Mouse (Mus musculus) gastrocnemius, adult 18-20 months (tissue): ENCODE measurements at regions not wholly inside any gene's neighbourhood (a gene's known extent, or its start where the extent isn't known, plus 50 kb on each side); places are given as distances from the start of the nearest gene placed in this dataset.

ENCODE experiments used
- DNase-seq: peaks from one replicate; pipeline ENCODE4 v3.0.0; 2021; ENCODE audit warnings: low spot score

DNA sequence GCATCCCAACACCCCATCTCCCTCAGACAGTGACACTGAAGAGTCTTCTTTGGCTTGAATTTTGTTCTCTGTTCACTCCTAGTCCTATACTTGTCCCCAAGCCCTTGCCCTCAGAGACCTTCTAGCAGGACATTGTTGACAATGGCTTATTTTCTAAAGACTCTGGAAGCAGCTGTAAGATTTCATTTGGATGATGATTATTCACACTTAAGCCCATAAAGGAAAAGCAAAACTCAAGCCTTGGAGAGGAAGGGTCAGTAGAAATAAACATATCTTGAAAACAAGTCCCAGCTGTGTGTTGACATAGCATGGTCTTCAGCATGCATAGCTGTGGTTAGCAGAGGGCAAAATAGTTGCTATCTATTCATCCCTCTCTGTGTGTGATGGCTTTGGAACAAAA, 59.9 kb upstream of the Cdh11 start:
- DNase-seq: no peak

DNA sequence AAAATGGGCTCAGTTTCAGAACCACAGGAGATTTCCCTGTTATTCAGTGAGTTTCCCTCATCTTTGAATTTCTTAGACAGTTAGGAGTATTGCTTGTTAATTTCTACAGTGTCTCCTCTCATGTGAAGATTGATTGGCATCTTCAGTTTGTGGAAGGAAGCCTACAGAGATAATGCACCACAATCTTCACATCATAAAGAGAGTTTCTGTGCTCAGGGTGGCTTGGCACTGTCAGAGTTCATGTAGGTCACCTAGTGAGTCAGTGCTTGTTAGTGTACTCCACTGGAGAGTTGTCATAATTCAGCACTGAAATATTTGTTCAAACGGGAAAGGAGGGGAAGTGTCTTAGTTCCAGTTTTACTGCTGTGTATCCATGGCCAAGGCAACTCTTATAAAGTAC, 74.6 kb upstream of the Cdh11 start:
- no peak for DNase-seq

DNA sequence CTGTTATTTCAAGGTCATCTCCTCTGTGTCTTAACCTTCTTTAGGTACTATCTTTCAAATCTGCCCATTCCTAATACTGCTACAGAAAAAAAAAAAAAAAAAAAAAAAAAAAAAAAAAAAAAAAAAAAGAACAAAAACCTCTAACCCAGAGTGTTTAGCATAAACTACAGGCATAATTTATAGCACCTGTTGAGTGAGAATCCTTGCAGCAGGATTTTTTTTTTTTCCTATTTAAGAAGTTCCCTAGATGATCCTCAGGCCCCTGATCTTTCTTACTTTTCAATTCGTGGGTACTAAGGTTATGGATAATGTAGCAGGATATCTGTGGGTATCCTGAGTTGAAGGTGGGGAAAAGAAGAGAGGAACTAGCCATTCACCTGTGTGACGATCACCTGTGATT, 114.1 kb upstream of the Cdh11 start:
- no peak for DNase-seq

DNA sequence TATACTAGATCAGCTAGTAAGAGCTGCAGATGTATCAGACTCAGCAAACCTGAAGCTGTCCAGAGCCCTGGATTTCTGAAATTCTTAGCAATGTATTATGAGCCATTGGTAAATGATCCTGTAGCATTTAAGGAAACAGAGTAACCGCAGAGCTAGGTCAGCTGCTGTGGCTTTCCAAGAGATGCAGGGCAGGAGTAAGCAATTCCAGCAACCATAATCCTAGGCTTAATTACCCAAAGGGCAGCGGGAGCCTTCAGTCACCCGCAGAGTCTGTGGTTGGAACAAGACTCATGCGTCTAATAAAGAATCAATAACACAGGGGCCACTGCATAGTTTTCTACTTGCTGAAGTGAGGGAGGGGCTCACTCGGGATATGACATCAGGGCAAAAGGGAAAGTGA, 115.2 kb upstream of the Cdh11 start:
- no peak for DNase-seq

DNA sequence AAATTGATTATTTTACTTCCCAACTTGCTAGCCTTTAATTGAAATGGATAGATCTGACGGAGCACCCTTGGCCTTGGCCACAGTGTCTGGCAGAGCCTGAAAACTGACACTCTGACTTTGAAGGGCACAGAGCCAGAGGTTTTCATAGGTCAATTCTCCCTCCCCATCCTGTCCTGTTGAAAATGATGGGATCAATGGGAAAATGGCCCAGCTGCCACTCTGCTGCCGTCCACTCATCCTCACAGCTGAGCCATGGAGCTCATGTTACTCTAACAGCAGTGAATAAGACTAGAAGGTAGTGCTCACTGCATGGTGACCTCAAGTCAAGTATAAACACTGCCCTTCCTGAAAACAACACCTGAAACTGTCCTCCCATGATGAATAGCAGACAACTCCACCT, 122.0 kb upstream of the Cdh11 start:
- no peak for DNase-seq

DNA sequence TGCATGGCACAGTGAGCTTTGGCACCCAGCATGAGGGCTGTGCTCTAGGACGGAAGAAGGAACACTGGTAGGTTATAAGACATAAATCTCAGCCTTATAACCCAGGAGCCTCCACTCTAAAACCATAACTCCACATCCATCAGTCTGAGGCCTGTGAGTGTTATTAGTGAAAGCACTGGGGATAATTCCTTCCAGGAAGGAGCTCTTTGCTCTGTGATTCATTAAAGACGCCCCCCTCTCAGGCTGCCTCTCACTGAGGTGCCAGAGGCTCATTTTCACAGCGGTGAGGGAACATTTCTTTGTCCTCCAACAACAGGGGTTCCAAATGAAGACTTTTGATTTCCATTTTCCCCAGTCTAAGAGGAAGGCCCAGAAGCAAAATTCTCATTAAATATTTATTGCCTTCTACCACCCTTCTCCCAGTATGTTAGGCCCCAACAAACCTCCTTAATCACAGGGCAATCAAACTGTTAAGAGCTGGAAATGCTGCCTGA, 145.9 kb upstream of the Cdh11 start:
- DNase-seq: no peak

DNA sequence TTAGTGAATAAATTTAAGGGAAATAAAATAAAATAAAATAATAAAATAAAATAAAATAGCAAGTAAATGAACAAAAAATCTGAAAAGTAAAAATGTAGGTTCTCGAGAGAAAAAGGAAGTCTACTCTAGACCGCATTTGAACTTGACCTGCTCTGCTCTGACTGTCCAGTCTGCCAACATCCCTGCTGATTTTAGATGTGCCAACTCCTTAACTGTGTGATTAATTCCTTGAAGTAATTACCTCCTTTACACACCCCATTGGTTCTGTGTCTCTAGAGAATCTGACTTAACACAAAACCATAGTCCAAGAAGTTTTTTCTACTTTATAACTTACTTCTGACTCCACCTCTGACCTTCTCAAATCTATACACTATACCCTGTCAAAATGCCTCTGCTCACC, 153.3 kb upstream of the Cdh11 start:
- no peak for DNase-seq

DNA sequence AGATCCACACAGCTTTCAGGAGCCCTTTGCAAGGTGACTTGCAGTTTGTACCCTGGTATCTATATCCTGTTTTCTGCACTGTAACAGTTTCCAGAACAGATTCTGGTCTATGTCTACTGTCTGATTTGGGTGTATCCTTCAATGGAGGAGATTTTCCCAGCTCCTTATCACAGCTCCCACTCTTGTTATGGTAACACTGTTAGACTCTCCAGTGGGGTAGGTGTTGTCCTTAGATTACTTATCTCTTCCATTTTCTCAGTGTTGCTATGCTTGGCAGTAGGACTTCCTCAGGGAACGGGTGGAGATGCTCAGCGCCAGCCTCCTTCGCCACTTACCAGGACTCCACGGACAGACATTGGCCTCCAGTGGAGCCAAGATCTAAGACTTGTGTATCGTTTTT, 160.1 kb upstream of the Cdh11 start:
- DNase-seq: no peak

DNA sequence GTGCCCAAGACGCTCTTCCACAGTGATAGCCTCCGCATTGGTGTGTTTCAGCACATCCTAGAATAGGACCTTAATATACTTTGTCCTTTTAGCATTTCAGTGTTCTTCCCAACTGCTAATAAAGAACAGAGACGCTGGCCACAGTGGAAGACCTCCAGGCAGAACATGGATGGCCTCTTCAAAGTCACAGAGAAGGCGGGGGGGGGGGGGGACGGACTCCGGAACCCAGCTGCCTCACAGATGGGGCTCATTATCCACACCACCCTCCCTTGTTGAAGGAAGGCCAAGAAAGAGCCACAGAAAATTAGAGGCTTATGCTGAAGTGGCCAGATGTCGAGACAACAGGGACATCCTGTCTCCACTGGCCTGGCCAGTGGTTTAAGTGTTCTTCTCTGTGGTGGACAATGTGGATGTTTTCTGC, 192.7 kb upstream of the Cdh11 start:
- peak; percentile 10 for DNase-seq

DNA sequence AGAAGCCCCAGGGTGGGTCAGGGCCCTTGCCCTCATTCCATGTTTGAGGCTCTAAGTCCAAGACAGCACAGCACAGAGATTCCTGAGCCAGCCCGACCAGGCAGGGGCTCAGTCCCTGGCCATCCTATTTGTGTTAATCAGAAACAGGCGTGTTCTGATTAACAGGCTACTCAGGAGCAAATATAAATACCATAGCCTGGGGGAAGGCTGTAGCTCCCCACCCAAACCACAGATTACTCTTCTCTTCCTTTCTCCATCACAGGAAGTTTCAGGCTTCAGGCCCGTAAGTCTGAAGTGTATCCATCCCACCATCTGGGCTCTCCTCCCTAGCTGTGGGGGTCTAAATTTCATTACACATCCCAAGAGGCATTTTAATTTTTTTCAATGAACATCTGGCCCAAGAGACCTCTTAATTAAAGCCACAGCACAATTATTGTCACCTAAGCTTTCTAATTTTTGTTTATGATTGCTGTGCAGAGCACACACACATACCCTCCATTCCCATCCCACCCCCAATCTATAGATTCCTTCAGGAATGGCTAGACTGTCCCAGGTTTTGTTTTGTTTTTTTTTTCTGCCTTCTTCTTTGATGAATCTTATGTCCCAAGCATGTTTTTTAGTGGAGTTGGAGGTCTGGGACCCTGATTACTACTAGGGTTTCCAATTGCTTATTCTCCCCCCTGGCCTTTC, 197.9 kb upstream of the Cdh11 start:
- DNase-seq: no peak

DNA sequence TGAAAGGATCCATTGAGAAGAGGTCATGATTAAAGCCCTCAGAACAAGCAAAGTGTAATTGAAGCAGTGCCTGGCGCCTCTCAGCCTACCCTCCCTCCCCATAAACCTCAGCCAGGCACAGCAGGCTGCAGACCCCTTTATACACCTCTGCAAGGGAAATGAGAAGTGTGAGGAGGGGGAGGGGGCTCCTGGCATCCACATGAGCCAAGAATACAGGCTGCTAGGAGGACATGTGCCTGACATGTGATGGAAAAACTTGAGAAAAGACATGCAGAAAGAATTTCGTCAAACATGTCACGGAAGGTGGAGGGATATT, 198.4 kb upstream of the Cdh11 start:
- DNase-seq: no peak

DNA sequence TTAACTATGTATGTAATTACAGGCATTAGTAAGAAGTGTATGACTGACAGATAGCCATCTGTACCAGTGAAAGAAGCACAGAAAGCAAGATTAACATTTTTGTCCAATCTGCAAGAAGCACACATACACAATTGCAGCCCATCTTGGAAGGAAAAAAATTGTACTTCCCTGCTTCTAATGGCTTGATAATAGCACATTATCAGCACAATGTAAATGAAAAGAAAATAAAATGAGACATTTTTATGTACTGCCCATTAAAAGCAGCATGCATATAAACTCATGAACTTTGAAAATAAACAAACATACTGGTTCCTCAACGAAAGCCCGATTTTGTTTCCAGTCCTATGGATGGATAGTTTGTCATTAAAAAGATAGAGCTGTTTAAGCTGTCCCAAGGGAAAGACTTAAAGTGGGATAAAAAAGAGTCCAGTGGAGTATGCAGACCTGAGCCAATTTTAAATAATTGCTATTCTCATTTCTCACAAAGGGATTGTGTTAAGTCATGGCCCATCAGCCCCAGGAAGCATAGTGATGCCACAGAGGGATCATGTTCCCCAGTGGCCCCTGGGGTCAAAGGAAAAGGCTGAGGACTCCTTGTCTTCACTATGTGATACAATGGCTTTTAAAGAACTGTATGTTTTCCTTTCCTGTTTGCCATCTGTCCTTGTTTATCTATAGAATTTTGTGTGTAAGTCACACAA, 222.0 kb upstream of the Cdh11 start:
- no peak for DNase-seq

DNA sequence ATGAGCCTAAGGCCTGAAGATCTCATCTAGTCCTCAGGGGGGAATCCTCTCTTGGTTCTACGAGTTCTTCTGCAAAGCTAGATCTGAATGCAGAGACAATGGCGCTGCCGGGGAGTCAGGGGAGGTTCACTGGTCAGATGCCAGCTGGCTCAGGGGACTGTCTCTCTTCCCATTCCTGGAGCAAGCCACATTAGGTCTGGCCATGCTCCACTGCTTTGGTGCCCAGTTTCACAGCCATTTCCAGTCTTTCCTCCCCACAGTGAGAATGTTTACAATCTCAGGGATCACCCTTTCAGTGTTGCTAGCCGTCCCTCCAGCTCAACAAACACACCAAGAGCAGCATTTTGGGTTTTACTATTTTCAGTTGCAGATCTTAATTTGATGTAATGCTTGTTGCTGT, 233.7 kb upstream of the Cdh11 start:
- DNase-seq: peak; percentile 6

DNA sequence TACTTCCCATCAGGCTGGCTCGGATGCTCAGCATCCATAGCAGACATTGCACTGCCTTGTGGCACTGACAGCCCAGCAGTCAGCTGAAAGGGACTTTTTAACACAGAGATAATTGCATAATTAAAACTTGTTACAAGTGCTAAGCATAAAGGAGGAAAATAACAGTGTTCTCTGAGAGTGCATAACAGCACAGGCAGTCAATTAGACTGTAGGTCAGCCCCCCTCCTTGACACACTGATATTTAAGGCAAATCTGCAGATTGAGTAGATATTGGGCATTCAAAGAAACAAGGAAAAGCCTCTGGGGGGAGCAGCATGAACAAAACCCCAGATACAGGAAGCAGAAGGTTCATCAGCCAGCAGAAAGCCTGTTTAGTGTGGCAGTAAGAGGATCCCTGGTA, 237.8 kb upstream of the Cdh11 start:
- no peak for DNase-seq

DNA sequence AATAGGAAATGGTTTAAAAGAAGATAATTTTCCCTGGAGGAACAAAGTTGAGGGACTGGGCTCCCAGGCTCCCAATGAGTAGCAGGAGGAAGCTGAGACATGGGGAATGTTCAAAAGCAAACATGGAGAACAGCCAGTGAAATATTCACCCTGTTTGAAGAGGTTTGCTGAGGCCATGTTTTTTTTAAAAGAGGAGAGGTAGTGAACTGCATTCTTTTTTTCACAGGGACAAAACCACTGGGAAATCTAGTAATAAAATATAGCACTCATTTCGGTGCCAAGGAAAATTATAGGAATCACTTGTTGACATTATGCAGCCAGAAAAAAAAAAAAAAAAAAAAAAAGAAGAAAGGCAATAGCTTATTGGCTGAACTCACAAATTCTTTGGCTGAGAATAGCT, 246.3 kb upstream of the Cdh11 start:
- DNase-seq: no peak

DNA sequence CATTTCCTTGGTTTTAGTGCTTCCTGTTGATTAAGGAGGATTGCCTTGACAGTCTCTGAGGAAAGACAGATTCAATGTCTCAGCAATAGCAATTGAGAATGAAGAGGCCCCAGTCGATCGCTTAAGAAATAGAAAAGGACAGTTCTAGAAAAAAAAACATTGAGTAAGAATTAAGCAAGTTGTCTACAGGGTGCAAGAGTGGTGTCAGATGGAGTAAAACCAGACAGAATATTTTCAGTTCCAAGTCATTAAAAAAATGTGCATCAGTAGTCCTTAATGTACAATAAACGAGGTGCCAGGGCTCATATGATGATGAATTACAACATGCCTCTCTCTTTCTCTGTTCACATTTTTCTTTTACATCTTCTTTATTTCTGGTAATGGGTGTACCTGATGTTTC, 248.5 kb upstream of the Cdh11 start:
- DNase-seq: no peak

DNA sequence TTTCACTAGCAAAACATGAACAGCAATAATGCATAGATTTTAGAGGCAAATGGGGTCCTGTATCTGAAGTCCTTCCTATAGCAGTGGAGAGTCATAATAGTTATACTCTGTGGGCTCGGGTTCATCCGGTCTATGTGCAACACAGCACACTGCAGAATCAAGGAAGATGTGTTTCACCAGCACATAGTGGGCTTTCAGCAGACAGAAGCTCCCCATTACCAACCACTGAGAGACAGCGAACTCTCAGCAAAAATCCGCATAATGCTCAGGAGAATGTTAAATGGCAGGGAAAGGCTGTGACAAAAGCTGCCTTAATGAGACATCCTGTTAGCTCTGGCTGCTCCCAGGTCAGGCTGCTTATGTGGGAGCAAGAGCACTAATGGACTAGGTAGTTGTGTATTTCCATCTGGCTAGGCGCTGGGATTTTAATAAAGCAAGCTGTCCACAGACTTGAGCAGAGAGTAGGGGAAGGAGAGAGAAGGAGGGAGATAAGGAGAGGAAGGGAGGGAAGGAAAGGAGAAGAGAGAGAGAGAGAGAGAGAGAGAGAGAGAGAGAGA, 286.7 kb upstream of the Cdh11 start:
- no peak for DNase-seq

DNA sequence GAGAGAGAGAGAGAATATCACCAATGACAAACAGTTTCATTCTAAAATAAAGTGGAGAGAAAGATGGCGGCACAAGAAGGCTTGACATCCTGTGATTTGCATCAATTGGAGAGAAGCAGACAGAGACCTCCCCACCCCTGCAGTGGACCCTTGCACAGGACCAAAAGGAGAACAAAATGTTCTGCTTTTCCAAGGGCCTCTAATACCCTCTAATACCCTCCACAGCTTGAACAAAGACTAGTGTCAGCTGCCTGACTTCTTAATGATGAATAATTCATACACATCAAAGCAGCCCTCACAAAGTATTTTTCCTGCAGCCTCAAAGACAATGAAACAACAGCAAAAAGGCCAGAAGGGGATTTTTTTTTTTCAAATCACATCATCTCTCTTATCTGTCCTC, 287.2 kb upstream of the Cdh11 start:
- no peak for DNase-seq

DNA sequence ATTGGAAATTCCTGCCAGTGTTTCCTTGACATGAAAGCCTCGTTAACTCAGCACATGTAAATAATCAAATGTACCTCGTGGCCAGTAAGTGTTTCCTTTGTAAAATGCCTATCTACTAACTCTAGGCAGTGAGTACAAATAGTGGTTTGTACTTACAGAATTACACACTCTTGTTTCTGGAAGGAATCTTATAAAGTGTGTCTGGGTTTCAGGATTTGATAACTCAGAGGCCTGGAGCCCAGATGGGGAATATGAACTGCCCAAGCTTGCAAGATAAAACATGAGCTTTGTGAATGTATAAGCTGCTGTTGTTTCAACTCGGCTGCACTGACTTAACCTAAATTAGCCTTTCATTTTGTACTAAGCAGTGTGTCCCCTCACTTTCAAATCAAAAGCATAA, 293.1 kb upstream of the Cdh11 start:
- no peak for DNase-seq

DNA sequence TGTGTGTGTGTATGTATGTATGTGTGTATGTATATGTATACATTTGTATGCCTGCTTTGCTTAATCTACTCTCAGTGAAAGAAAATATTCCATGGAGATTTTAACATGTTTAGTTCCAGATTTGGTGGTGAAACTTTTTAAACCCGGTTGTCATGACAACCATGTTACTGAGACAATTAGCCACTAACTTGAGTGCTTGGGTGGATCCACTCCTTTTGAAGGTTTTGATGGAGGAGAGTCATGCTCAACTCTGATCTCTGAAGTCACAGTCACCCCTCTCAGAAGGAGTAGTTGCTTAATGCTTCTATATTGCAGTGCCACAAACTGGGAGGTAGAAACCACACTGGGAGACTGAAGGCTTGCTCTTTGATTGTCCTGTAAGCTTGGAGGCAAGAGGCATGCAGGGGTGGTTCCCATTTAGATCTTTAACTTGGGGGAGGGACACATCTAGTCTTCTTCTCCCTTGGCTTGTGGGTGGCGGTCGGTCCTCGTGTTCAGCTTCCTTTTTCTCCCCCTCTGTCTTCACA, 301.6 kb upstream of the Cdh11 start:
- DNase-seq: no peak

DNA sequence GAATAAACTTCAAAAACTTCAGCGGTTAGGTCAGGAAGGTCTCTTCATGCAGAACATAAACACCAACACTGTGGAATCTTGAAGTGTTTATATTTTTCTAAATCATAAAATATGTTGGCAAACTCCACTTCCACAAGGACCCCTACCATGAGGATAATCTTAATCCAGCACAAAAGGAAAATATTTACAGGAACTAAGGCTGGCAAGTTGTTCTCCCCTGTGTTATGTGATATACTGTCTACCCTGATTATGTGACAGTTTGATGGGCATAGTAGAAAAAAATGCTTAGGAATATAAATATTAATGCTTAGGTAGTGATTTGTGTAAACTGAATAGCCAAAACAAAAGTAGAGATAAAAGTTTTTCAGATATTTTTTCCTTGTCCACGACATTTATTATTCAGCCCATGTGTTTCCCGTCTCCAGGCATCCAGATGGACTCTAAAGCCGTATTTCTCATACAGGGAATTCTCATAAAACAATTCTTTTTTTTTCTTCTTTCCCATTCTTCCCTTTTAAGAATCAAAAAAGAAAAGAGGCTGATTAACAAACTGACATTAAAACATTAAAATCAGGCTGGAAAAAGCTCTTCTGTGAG, 311.2 kb upstream of the Cdh11 start:
- DNase-seq: no peak

DNA sequence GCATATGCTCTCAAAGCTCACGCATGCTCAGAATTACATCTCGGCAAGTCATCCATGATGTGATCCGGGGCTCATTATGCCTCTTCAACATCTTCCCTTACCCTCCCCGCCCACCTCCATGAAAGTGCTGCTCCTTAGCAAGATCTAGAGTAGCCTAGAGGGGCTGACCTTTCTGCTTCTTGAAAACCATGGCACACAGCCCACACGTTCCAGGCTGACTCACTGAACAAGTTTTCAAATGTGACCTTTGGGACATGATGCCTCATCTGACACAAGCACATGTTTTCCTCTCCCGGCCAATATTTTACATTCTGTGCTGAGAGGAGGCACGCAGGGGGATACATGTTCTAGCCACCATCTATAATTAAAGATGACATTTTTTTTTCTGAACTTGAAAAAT, 340.1 kb upstream of the Cdh11 start:
- peak; percentile 19 for DNase-seq

DNA sequence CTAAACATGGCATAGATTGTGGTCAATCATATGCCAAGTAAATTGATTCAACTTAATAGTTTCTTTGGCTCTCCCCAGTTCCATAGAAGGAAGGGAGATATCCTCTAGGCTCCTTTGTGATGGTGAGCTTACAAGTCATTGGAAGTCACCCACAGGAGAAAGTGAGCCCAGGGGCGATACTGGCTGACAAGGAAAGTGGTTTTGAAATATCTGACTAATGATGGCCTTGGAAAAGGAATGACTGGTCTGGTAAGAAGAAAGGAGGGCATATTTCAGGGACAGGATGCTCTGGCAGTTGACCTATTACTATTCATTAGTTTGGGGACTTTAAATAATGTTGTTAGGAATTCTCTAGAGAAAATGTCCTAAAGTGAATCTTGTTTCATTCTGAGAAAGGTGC, 352.7 kb upstream of the Cdh11 start:
- no peak for DNase-seq
